Comparison of ENCODE assay signal across 20 mouse cellular contexts in the genomic region with DNA sequence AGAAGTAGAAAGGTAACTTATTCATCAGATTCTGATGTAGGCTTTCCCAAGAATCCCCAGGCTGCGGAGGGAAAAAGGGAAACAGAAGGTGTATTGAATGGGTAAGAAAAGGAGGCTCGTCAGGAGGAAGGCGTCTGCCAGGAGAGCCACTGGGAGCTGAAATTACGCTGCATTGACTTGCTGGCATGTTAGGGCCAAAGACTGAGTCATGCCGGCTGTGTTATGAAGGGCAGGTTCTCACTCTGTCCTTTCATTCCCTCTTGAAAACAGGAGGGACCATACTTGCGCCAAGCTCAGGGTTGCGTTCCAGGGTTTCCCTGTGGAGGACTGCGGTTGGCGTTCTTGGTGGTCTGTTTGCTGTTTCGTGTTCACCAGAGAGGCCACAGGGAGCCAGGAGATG.
DNase-seq lines count a peak whose midpoint lies in the region; ATAC-seq and TF ChIP-seq lines count a peak whose summit lies in the region.
"Had no signal": no experiment of that assay in that cellular context is flagged by ENCODE, and none has a peak within 500 bp of the region (broad histone marks: within the 10 kb centered on the region; RNA-seq: fewer than 3 reads in every experiment).

No protein-coding gene starts in this region.

- no peak for TF ChIP-seq CTCF in brain, embryonic 14.5 days (IDR thresholded peaks at IDR 0.05; ENCODE audit: borderline replicate concordance, extremely low read depth, insufficient read depth, insufficient read length)
- TF ChIP-seq CTCF in midbrain, postnatal 0 days (IDR thresholded peaks at IDR 0.05), result no peak

- no peak overlapping the region for H3K4me2 ChIP-seq in midbrain, postnatal 0 days (ENCODE audit: low read depth, low read length, poor library complexity, severe bottlenecking)
- H3K4me2 ChIP-seq in midbrain, embryonic 13.5 days (replicated peaks), result no peak overlapping the region
- H3K4me2 ChIP-seq: hindbrain, embryonic 13.5 days; limb, embryonic 13.5 days; liver, embryonic 15.5 days had no signal

- no peak overlapping the region for H3K9ac ChIP-seq in midbrain, postnatal 0 days (replicated peaks; ENCODE audit: low read length, poor library complexity, severe bottlenecking)
- no peak overlapping the region for H3K9ac ChIP-seq in midbrain, embryonic 13.5 days (replicated peaks)
- H3K9ac ChIP-seq: hindbrain, embryonic 13.5 days; limb, embryonic 13.5 days; liver, embryonic 15.5 days had no signal

- TF ChIP-seq POLR2A in brain, embryonic 14.5 days (IDR thresholded peaks at IDR 0.05; ENCODE audit: borderline replicate concordance, extremely low read depth, insufficient read depth, insufficient read length, poor library complexity, severe bottlenecking), result no peak

- 90% methylated on average over 10 of the region's 10 CpGs for WGBS in midbrain, postnatal 0 days
- WGBS in midbrain, embryonic 13.5 days, result 93% methylated on average over 10 of the region's 10 CpGs

- no peaks in the 10 kb centered on the region for H3K27me3 ChIP-seq in midbrain, postnatal 0 days (ENCODE audit: insufficient read depth, low read length)
- no peaks in the 10 kb centered on the region for H3K27me3 ChIP-seq in midbrain, embryonic 13.5 days
- H3K27me3 ChIP-seq: CH12.LX; limb, embryonic 13.5 days; liver, embryonic 15.5 days had no signal

- H3K36me3 ChIP-seq in midbrain, postnatal 0 days (ENCODE audit: insufficient read depth, low read length), result no peaks in the 10 kb centered on the region
- no peaks in the 10 kb centered on the region for H3K36me3 ChIP-seq in midbrain, embryonic 13.5 days
- H3K36me3 ChIP-seq: hindbrain, embryonic 13.5 days; limb, embryonic 13.5 days; liver, embryonic 15.5 days had no signal

- no peaks in the 10 kb centered on the region for H3K4me1 ChIP-seq in midbrain, postnatal 0 days (ENCODE audit: insufficient read depth, low read length)
- peaks cover 7% of the 10 kb centered on the region; the same call in 1 of the 2 replicates for H3K4me1 ChIP-seq in midbrain, embryonic 13.5 days (replicated peaks)

- no peak for ATAC-seq in midbrain, postnatal 0 days (ENCODE audit: low FRiP score)
- ATAC-seq in midbrain, embryonic 13.5 days, result no peak
- ATAC-seq: forebrain, embryonic 14.5 days; intestine, embryonic 16.5 days; midbrain, embryonic 16.5 days had no signal

- no peak overlapping the region for H3K27ac ChIP-seq in midbrain, postnatal 0 days (ENCODE audit: low read depth, low read length)
- no peak overlapping the region for H3K27ac ChIP-seq in midbrain, embryonic 13.5 days
- H3K27ac ChIP-seq: heart, adult 2 months; hindbrain, embryonic 13.5 days; limb, embryonic 13.5 days; liver, embryonic 15.5 days had no signal

- no peak overlapping the region for H3K4me3 ChIP-seq in midbrain, postnatal 0 days (ENCODE audit: low read depth, low read length)
- no peak overlapping the region for H3K4me3 ChIP-seq in midbrain, embryonic 13.5 days (replicated peaks)
- H3K4me3 ChIP-seq: heart, adult 2 months; hindbrain, embryonic 13.5 days; limb, embryonic 13.5 days; liver, embryonic 15.5 days had no signal

- DNase-seq in gastrocnemius, adult 18-20 months (ENCODE audit: low spot score), result peak; percentile 44
- no peak for DNase-seq in gastrocnemius, postnatal 4 days (ENCODE audit: low spot score in 2 of 2)
- peak; percentile 46 for DNase-seq in R1 (ENCODE audit: low read depth, low spot score)
- peak; percentile 20 for DNase-seq in brain, embryonic 14.5 days (ENCODE audit: low read depth)
- DNase-seq in cerebellum, postnatal 10 days, result peak; percentile 65 to 73
- no peak for DNase-seq in midbrain, postnatal 0 days (ENCODE audit: low spot score)
- no peak for DNase-seq in thymus, postnatal 36 days
- DNase-seq: heart, adult 2 months; kidney, postnatal 14 days; layer of hippocampus, adult 9-11 months; lung, postnatal 10 days; thymus, adult 2 months had no signal

- no peaks in the 10 kb centered on the region for H3K9me3 ChIP-seq in midbrain, postnatal 0 days (ENCODE audit: low read length)
- H3K9me3 ChIP-seq in midbrain, embryonic 13.5 days, result no peaks in the 10 kb centered on the region
- H3K9me3 ChIP-seq: hindbrain, embryonic 13.5 days; limb, embryonic 13.5 days; liver, embryonic 15.5 days had no signal

Comparison
In these comparisons a context has a peak if more than half of its experiments do, and no peak if none do; other contexts are left out.
1. DNase-seq: peak in gastrocnemius, adult 18-20 months (single experiment), R1 (single experiment), brain, embryonic 14.5 days (single experiment) and cerebellum, postnatal 10 days (2 of 2); none in gastrocnemius, postnatal 4 days (0 of 2), midbrain, postnatal 0 days (single experiment) and thymus, postnatal 36 days (0 of 2).